Mouse (Mus musculus): ENCODE measurements around the gene Cdc42ep5. TPM values are rescaled to one million over a fixed set of nuclear protein-coding genes. Genes with fewer than 3 reads are reported as not detected.
A peak's percentile ranks its signal among the peaks of the same experiment; 100 is the strongest.

The Cdc42ep5 gene
- polyA plus RNA-seq, 1 experiment: 634 TPM

- Histone ChIP-seq H3K36me3 (replicated peaks; ENCODE audit: low read length) (peaks cover 26% of the 10 kb centered on the region), H3K27me3 (replicated peaks) (peaks cover 28% of the 10 kb centered on the region), H3K4me1 (peaks cover 45% of the 10 kb centered on the region), H3K4me3 (replicated peaks) (no peak overlapping the region), H3K9me3 (no peaks in the 10 kb centered on the region)
- TF ChIP-seq FLI1 (IDR thresholded peaks at IDR 0.05; ENCODE audit: low read length): no peak
- TF ChIP-seq GATA1 (IDR thresholded peaks at IDR 0.05; ENCODE audit: borderline replicate concordance, low read length): no peak
These were observed 36.8 kb downstream of the Cdc42ep5 start for GRCm38 (mm10) chr7:4127894-4128293.

GRCm38 (mm10) chr7:4126992-4127785 lies 37.5 kb downstream of the Cdc42ep5 start:
- Histone ChIP-seq H3K9me3 (no peaks in the 10 kb centered on the region), H3K36me3 (replicated peaks; ENCODE audit: low read length) (peaks cover 18% of the 10 kb centered on the region), H3K27me3 (replicated peaks) (peaks cover 35% of the 10 kb centered on the region), H3K4me1 (peaks cover 38% of the 10 kb centered on the region), H3K4me3 (replicated peaks) (no peak overlapping the region)
- TF ChIP-seq GATA1 (IDR thresholded peaks at IDR 0.05; ENCODE audit: borderline replicate concordance, low read length): no peak
- no peak for TF ChIP-seq FLI1 (IDR thresholded peaks at IDR 0.05; ENCODE audit: low read length)

- H3K36me3 ChIP-seq (replicated peaks; ENCODE audit: low read length): peaks cover 13% of the 10 kb centered on the region
- H3K9me3 ChIP-seq: no peaks in the 10 kb centered on the region
- TF ChIP-seq FLI1 (IDR thresholded peaks at IDR 0.05; ENCODE audit: low read length) (no peak), GATA1 (IDR thresholded peaks at IDR 0.05; ENCODE audit: borderline replicate concordance, low read length) (no peak)
- peaks cover 22% of the 10 kb centered on the region for H3K4me1 ChIP-seq
- peaks cover 53% of the 10 kb centered on the region for H3K27me3 ChIP-seq (replicated peaks)
- H3K4me3 ChIP-seq (replicated peaks): no peak overlapping the region
These were observed 39.4 kb downstream of the Cdc42ep5 start for GRCm38 (mm10) chr7:4125306-4125705.

- H3K4me1 ChIP-seq: peaks cover 20% of the 10 kb centered on the region
- H3K4me3 ChIP-seq (replicated peaks): no peak overlapping the region
- H3K36me3 ChIP-seq (replicated peaks; ENCODE audit: low read length): peaks cover 13% of the 10 kb centered on the region
- TF ChIP-seq GATA1 (IDR thresholded peaks at IDR 0.05; ENCODE audit: borderline replicate concordance, low read length): no peak
- TF ChIP-seq FLI1 (IDR thresholded peaks at IDR 0.05; ENCODE audit: low read length): no peak
- H3K27me3 ChIP-seq (replicated peaks): peaks cover 57% of the 10 kb centered on the region
- no peaks in the 10 kb centered on the region for H3K9me3 ChIP-seq
These were observed 39.8 kb downstream of the Cdc42ep5 start for GRCm38 (mm10) chr7:4124856-4125255.

GRCm38 (mm10) chr7:4124315-4124759 lies 40.3 kb downstream of the Cdc42ep5 start:
- Histone ChIP-seq H3K9me3 (no peaks in the 10 kb centered on the region), H3K4me1 (peaks cover 20% of the 10 kb centered on the region), H3K4me3 (replicated peaks) (peak overlapping the region; percentile 72), H3K27me3 (replicated peaks) (peaks cover 62% of the 10 kb centered on the region), H3K36me3 (replicated peaks; ENCODE audit: low read length) (peaks cover 13% of the 10 kb centered on the region)
- no peak for TF ChIP-seq GATA1 (IDR thresholded peaks at IDR 0.05; ENCODE audit: borderline replicate concordance, low read length)
- TF ChIP-seq FLI1 (IDR thresholded peaks at IDR 0.05; ENCODE audit: low read length): no peak

GRCm38 (mm10) chr7:4123732-4124131 lies 40.9 kb downstream of the Cdc42ep5 start:
- Histone ChIP-seq H3K9me3 (no peaks in the 10 kb centered on the region), H3K27me3 (replicated peaks) (peaks cover 68% of the 10 kb centered on the region), H3K4me3 (replicated peaks) (no peak overlapping the region), H3K36me3 (replicated peaks; ENCODE audit: low read length) (peaks cover 13% of the 10 kb centered on the region), H3K4me1 (peaks cover 22% of the 10 kb centered on the region)
- TF ChIP-seq FLI1 (IDR thresholded peaks at IDR 0.05; ENCODE audit: low read length): no peak
- TF ChIP-seq GATA1 (IDR thresholded peaks at IDR 0.05; ENCODE audit: borderline replicate concordance, low read length): no peak

GRCm38 (mm10) chr7:4122783-4123182 lies 41.9 kb downstream of the Cdc42ep5 start:
- Histone ChIP-seq H3K4me3 (replicated peaks) (no peak overlapping the region), H3K36me3 (replicated peaks; ENCODE audit: low read length) (peaks cover 7% of the 10 kb centered on the region), H3K27me3 (replicated peaks) (peaks cover 78% of the 10 kb centered on the region), H3K9me3 (peaks cover 3% of the 10 kb centered on the region; the same call in 1 of the 2 replicates), H3K4me1 (peaks cover 22% of the 10 kb centered on the region)
- TF ChIP-seq FLI1 (IDR thresholded peaks at IDR 0.05; ENCODE audit: low read length): no peak

- Histone ChIP-seq H3K36me3 (replicated peaks; ENCODE audit: low read length) (peaks cover 2% of the 10 kb centered on the region), H3K9me3 (peaks cover 3% of the 10 kb centered on the region; the same call in 1 of the 2 replicates), H3K4me1 (peaks cover 22% of the 10 kb centered on the region), H3K4me3 (replicated peaks) (no peak overlapping the region), H3K27me3 (replicated peaks) (peaks cover 83% of the 10 kb centered on the region)
- TF ChIP-seq GATA1 (IDR thresholded peaks at IDR 0.05; ENCODE audit: borderline replicate concordance, low read length) (no peak), FLI1 (IDR thresholded peaks at IDR 0.05; ENCODE audit: low read length) (no peak)
These were observed 42.4 kb downstream of the Cdc42ep5 start for GRCm38 (mm10) chr7:4122076-4122768.

GRCm38 (mm10) chr7:4119976-4120921 lies 44.4 kb downstream of the Cdc42ep5 start:
- H3K27me3 ChIP-seq (replicated peaks): peaks cover 84% of the 10 kb centered on the region
- no peak overlapping the region for H3K4me3 ChIP-seq (replicated peaks)
- TF ChIP-seq GATA1 (IDR thresholded peaks at IDR 0.05; ENCODE audit: borderline replicate concordance, low read length): no peak
- no peak for TF ChIP-seq FLI1 (IDR thresholded peaks at IDR 0.05; ENCODE audit: low read length)
- peaks cover 19% of the 10 kb centered on the region for H3K4me1 ChIP-seq
- H3K36me3 ChIP-seq (replicated peaks; ENCODE audit: low read length): no peaks in the 10 kb centered on the region
- H3K9me3 ChIP-seq: peaks cover 3% of the 10 kb centered on the region; the same call in 1 of the 2 replicates
